Mouse (Mus musculus): ENCODE results near the gene Samd15. TPM values are rescaled to one million over a fixed set of nuclear protein-coding genes. Genes with fewer than 3 reads are reported as not detected.

The Samd15 gene
- polyA plus RNA-seq, 1 experiment = not detected

DNA sequence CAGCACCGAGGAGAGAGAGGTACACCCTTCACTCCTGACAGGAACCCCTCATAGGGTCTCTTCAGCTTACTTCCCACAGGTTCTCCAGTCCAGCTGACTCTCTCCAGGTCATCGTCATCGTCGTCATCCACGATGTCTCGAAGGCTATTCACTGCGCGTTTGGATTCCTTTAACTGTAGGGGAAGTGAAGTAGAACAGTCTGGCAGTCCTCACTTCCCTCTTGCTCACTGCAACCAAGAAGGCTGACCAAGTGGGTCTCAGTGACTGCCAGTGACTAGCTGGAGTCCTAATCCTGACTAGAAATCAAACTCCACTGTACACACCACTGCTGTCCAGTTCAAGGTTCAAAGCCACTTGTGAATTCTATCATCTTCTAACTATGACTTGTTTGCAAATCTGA lies 61.0 kb downstream of the Samd15 start:
- Histone ChIP-seq H3K4me3 (ENCODE audit: insufficient read depth, low read depth, low read length) (no peak overlapping the region), H3K4me1 (ENCODE audit: control insufficient read depth, insufficient read depth, low read length) (no peaks in the 10 kb centered on the region), H3K27ac (ENCODE audit: insufficient read depth, low read depth, low read length) (no peak overlapping the region)
- TF ChIP-seq CTCF (IDR thresholded peaks at IDR 0.05; ENCODE audit: insufficient read depth, low read depth, low read length) = no peak
- TF ChIP-seq POLR2A (IDR thresholded peaks at IDR 0.05; ENCODE audit: insufficient read depth, low read depth, low read length) = no peak
- WGBS = 94% methylated on average over 8 of the region's 8 CpGs

Other genes with a start within 250 kb of the Samd15 start
- not detected in 2 replicates for gene Zdhhc22, start 209.3 kb upstream of the Samd15 start, polyA plus RNA-seq (2012; ENCODE audit: insufficient read depth, insufficient read length, low replicate concordance, missing spikeins)
- not detected in 2 replicates for gene Tmem63c, start 178.4 kb upstream of the Samd15 start, polyA plus RNA-seq (2012; ENCODE audit: insufficient read depth, insufficient read length, low replicate concordance, missing spikeins)
- not detected in 2 replicates for gene Ngb, start 97.2 kb upstream of the Samd15 start, polyA plus RNA-seq (2012; ENCODE audit: insufficient read depth, insufficient read length, low replicate concordance, missing spikeins)
- not detected in 2 replicates for gene Gstz1, start 52.6 kb upstream of the Samd15 start, polyA plus RNA-seq (2012; ENCODE audit: insufficient read depth, insufficient read length, low replicate concordance, missing spikeins)
- not detected in 2 replicates for gene Pomt2, start 51.8 kb upstream of the Samd15 start, polyA plus RNA-seq (2012; ENCODE audit: insufficient read depth, insufficient read length, low replicate concordance, missing spikeins)
- not detected in 2 replicates for gene Tmed8, start 731 bp downstream of the Samd15 start, polyA plus RNA-seq (2012; ENCODE audit: insufficient read depth, insufficient read length, low replicate concordance, missing spikeins)
- gene Noxred1, start 39.0 kb downstream of the Samd15 start, polyA plus RNA-seq (2012; ENCODE audit: insufficient read depth, insufficient read length, low replicate concordance, missing spikeins) = not detected in 2 replicates
- not detected in 2 replicates for gene Vipas39, start 66.5 kb downstream of the Samd15 start, polyA plus RNA-seq (2012; ENCODE audit: insufficient read depth, insufficient read length, low replicate concordance, missing spikeins)
- not detected in 2 replicates for gene Ahsa1, start 66.8 kb downstream of the Samd15 start, polyA plus RNA-seq (2012; ENCODE audit: insufficient read depth, insufficient read length, low replicate concordance, missing spikeins)
- gene Ism2, start 100.0 kb downstream of the Samd15 start, polyA plus RNA-seq (2012; ENCODE audit: insufficient read depth, insufficient read length, low replicate concordance, missing spikeins) = not detected in 2 replicates
- gene Sptlc2, start 188.6 kb downstream of the Samd15 start, polyA plus RNA-seq (2012; ENCODE audit: insufficient read depth, insufficient read length, low replicate concordance, missing spikeins) = not detected in 2 replicates
- gene Slirp, start 244.2 kb downstream of the Samd15 start, polyA plus RNA-seq (2012; ENCODE audit: insufficient read depth, insufficient read length, low replicate concordance, missing spikeins) = not detected in 2 replicates
- not detected in 2 replicates for gene Alkbh1, start 244.3 kb downstream of the Samd15 start, polyA plus RNA-seq (2012; ENCODE audit: insufficient read depth, insufficient read length, low replicate concordance, missing spikeins)